In genomic region chr2:156840301-156841027, GRCm38 (mm10) we compare ENCODE assay signal across 9 mouse cellular contexts. TPM values are rescaled to one million over a fixed set of nuclear protein-coding genes. Genes with fewer than 3 reads are reported as not detected.
DNase-seq lines count a peak whose midpoint lies in the region; ATAC-seq and TF ChIP-seq lines count a peak whose summit lies in the region.
"Had no signal": no experiment of that assay in that cellular context is flagged by ENCODE, and none has a peak within 500 bp of the region (broad histone marks: within the 10 kb centered on the region; RNA-seq: fewer than 3 reads in every experiment).

No protein-coding gene starts in this region.

- no peak for TF ChIP-seq POLR2A in brain, embryonic 14.5 days (IDR thresholded peaks at IDR 0.05; ENCODE audit: borderline replicate concordance, extremely low read depth, insufficient read depth, insufficient read length, poor library complexity, severe bottlenecking)
- TF ChIP-seq POLR2A in limb, embryonic 14.5 days (IDR thresholded peaks at IDR 0.05; ENCODE audit: borderline replicate concordance, extremely low read depth, insufficient read depth, insufficient read length), result 0 out of 2 replicates have a peak, but pooled peaks have one; percentile 14

- peak; percentile 16 for ATAC-seq in heart, embryonic 15.5 days (replicated peaks; ENCODE audit: insufficient number of reproducible peaks, insufficient read depth, low FRiP score, low read depth)
- ATAC-seq in limb, embryonic 14.5 days (ENCODE audit: low FRiP score, low read depth), result peak; percentile 24
- ATAC-seq in midbrain, postnatal 0 days (ENCODE audit: low FRiP score), result peak; percentile 25; the same call in 1 of the 2 replicates

- H3K4me1 ChIP-seq in heart, embryonic 15.5 days (replicated peaks), result peaks cover 60% of the 10 kb centered on the region
- peaks cover 37% of the 10 kb centered on the region for H3K4me1 ChIP-seq in limb, embryonic 14.5 days (ENCODE audit: control insufficient read depth, insufficient read depth, low read length)
- H3K4me1 ChIP-seq in midbrain, postnatal 0 days (ENCODE audit: insufficient read depth, low read length), result peaks cover 7% of the 10 kb centered on the region; the same call in 1 of the 2 replicates

- DNase-seq in adrenal gland, adult (ENCODE audit: inconsistent age in 2 of 2, low spot score in 1 of 2), result peak; percentile 30 to 69
- no peak for DNase-seq in adrenal gland, adult 8-10 months
- DNase-seq in 3T3-L1 (ENCODE audit: low read depth, low spot score), result peak; percentile 39
- peak; percentile 75 for DNase-seq in brain, embryonic 14.5 days (ENCODE audit: low read depth)
- DNase-seq in limb, embryonic 14.5 days (ENCODE audit: low spot score), result peak; percentile 54
- DNase-seq in midbrain, postnatal 0 days (ENCODE audit: low spot score), result peak; percentile 15
- DNase-seq in thymus, postnatal 14 days, result peak; percentile 70

- peak overlapping the region; percentile 86 for H3K4me2 ChIP-seq in heart, embryonic 15.5 days
- H3K4me2 ChIP-seq in limb, embryonic 14.5 days (replicated peaks; ENCODE audit: low read depth, low read length, severe bottlenecking), result peak overlapping the region; percentile 82
- peak overlapping the region; percentile 100 for H3K4me2 ChIP-seq in midbrain, postnatal 0 days (ENCODE audit: low read depth, low read length, poor library complexity, severe bottlenecking)

- no peak for TF ChIP-seq CTCF in brain, embryonic 14.5 days (IDR thresholded peaks at IDR 0.05; ENCODE audit: borderline replicate concordance, extremely low read depth, insufficient read depth, insufficient read length)
- TF ChIP-seq CTCF in midbrain, postnatal 0 days (IDR thresholded peaks at IDR 0.05), result no peak

- peak overlapping the region; percentile 95 for H3K27ac ChIP-seq in heart, embryonic 15.5 days
- H3K27ac ChIP-seq in limb, embryonic 14.5 days (replicated peaks; ENCODE audit: low read depth, low read length), result peak overlapping the region; percentile 93
- H3K27ac ChIP-seq in midbrain, postnatal 0 days (ENCODE audit: low read depth, low read length), result peak overlapping the region; percentile 47; the same call in 1 of the 2 replicates

- peaks cover 20% of the 10 kb centered on the region for H3K36me3 ChIP-seq in heart, embryonic 15.5 days
- H3K36me3 ChIP-seq in limb, embryonic 14.5 days (ENCODE audit: control insufficient read depth, insufficient read depth, low read length), result peaks cover 22% of the 10 kb centered on the region
- H3K36me3 ChIP-seq in midbrain, postnatal 0 days (ENCODE audit: insufficient read depth, low read length), result no peaks in the 10 kb centered on the region

- under 1% methylated on average over 66 of the region's 79 CpGs for WGBS in heart, embryonic 15.5 days
- 1% methylated on average over 31 of the region's 79 CpGs for WGBS in limb, embryonic 14.5 days
- WGBS in midbrain, postnatal 0 days, result under 1% methylated on average over 54 of the region's 79 CpGs

- peak overlapping the region; percentile 73 for H3K4me3 ChIP-seq in heart, embryonic 15.5 days
- peak overlapping the region; percentile 83 for H3K4me3 ChIP-seq in limb, embryonic 14.5 days (replicated peaks; ENCODE audit: low read length)
- peak overlapping the region; percentile 57 for H3K4me3 ChIP-seq in midbrain, postnatal 0 days (ENCODE audit: low read depth, low read length)

- H3K9ac ChIP-seq in heart, embryonic 15.5 days, result peak overlapping the region; percentile 95
- H3K9ac ChIP-seq in limb, embryonic 14.5 days (ENCODE audit: low read depth, low read length, severe bottlenecking), result peak overlapping the region; percentile 93
- H3K9ac ChIP-seq in midbrain, postnatal 0 days (replicated peaks; ENCODE audit: low read length, poor library complexity, severe bottlenecking), result peak overlapping the region; percentile 48

- H3K27me3 ChIP-seq in heart, embryonic 15.5 days, result no peaks in the 10 kb centered on the region
- H3K27me3 ChIP-seq in limb, embryonic 14.5 days (ENCODE audit: control insufficient read depth, insufficient read depth, low read length), result no peaks in the 10 kb centered on the region
- H3K27me3 ChIP-seq in midbrain, postnatal 0 days (ENCODE audit: insufficient read depth, low read length), result peaks cover 22% of the 10 kb centered on the region

- no peaks in the 10 kb centered on the region for H3K9me3 ChIP-seq in heart, embryonic 15.5 days (replicated peaks)
- H3K9me3 ChIP-seq in limb, embryonic 14.5 days (ENCODE audit: control insufficient read depth, low read length), result no peaks in the 10 kb centered on the region
- no peaks in the 10 kb centered on the region for H3K9me3 ChIP-seq in midbrain, postnatal 0 days (ENCODE audit: low read length)

RNA-seq across cellular contexts. Expression of gene Tgif2, which starts 0.7 kb away (rescaled TPM):
- total RNA-seq in adrenal gland, adult 8-10 months (2022), result 1 to 10 TPM; 2.4 to 4.0 (median 3.8) TPM
- 32.5 and 43.0 TPM in 2 replicates for polyA plus RNA-seq in brain, embryonic 14.5 days (2012; rRNA removed)
- 23.6 and 34.1 TPM in 2 replicates for polyA plus RNA-seq in heart, embryonic 15.5 days (2015; fragmentation: Nextera tagmentation; extraction: Ambion mirVana)
- 57.2 and 82.2 TPM in 2 replicates for polyA plus RNA-seq in limb, embryonic 14.5 days (2012; rRNA removed)
- polyA plus RNA-seq in limb, embryonic 14.5 days (2014; fragmentation: Nextera tagmentation; extraction: Ambion mirVana), result 64.9 and 71.7 TPM in 2 replicates
- 8.6 and 10.8 TPM in 2 replicates for total RNA-seq in midbrain, postnatal 0 days (2014; rRNA removed)
- polyA plus RNA-seq in midbrain, postnatal 0 days (2015; fragmentation: Nextera tagmentation; extraction: Ambion mirVana), result 6.9 and 8.2 TPM in 2 replicates

RNA-seq across cellular contexts. Expression of gene 4930518I15Rik, which starts 17.3 kb away (rescaled TPM):
- total RNA-seq in adrenal gland, adult 8-10 months (2022), result 1 to 10 TPM; 2.6 to 6.2 (median 4.0) TPM
- polyA plus RNA-seq in brain, embryonic 14.5 days (2012; rRNA removed), result 3.3 and 4.6 TPM in 2 replicates
- 4.8 and 5.7 TPM in 2 replicates for polyA plus RNA-seq in heart, embryonic 15.5 days (2015; fragmentation: Nextera tagmentation; extraction: Ambion mirVana)
- polyA plus RNA-seq in limb, embryonic 14.5 days (2012; rRNA removed), result 2.6 and 3.2 TPM in 2 replicates
- 5.2 and 7.0 TPM in 2 replicates for polyA plus RNA-seq in limb, embryonic 14.5 days (2014; fragmentation: Nextera tagmentation; extraction: Ambion mirVana)
- 0.94 and 0.99 TPM in 2 replicates for total RNA-seq in midbrain, postnatal 0 days (2014; rRNA removed)
- polyA plus RNA-seq in midbrain, postnatal 0 days (2015; fragmentation: Nextera tagmentation; extraction: Ambion mirVana), result 2.8 and 2.9 TPM in 2 replicates

RNA-seq across cellular contexts. Expression of gene Rab5if, which starts 22.5 kb away (rescaled TPM):
- total RNA-seq in adrenal gland, adult 8-10 months (2022), result 100 to 1,000 TPM; 134 to 305 (median 233) TPM
- 118 and 143 TPM in 2 replicates for polyA plus RNA-seq in brain, embryonic 14.5 days (2012; rRNA removed)
- polyA plus RNA-seq in heart, embryonic 15.5 days (2015; fragmentation: Nextera tagmentation; extraction: Ambion mirVana), result 152 and 164 TPM in 2 replicates
- 106 and 120 TPM in 2 replicates for polyA plus RNA-seq in limb, embryonic 14.5 days (2012; rRNA removed)
- 167 and 171 TPM in 2 replicates for polyA plus RNA-seq in limb, embryonic 14.5 days (2014; fragmentation: Nextera tagmentation; extraction: Ambion mirVana)
- 115 and 137 TPM in 2 replicates for total RNA-seq in midbrain, postnatal 0 days (2014; rRNA removed)
- 149 and 155 TPM in 2 replicates for polyA plus RNA-seq in midbrain, postnatal 0 days (2015; fragmentation: Nextera tagmentation; extraction: Ambion mirVana)

RNA-seq across cellular contexts. Expression of gene Sla2, which starts 46.5 kb away (rescaled TPM):
- under 1 TPM in 1 of 4 experiments, not detected in 3; 0.14 TPM for total RNA-seq in adrenal gland, adult 8-10 months (2022)
- 0.03 and 0.06 TPM in 2 replicates for polyA plus RNA-seq in brain, embryonic 14.5 days (2012; rRNA removed)
- polyA plus RNA-seq in heart, embryonic 15.5 days (2015; fragmentation: Nextera tagmentation; extraction: Ambion mirVana), result 0.58 and 4.4 TPM in 2 replicates
- polyA plus RNA-seq in limb, embryonic 14.5 days (2012; rRNA removed), result 0.15 and 0.27 TPM in 2 replicates
- 0.23 and 0.26 TPM in 2 replicates for polyA plus RNA-seq in limb, embryonic 14.5 days (2014; fragmentation: Nextera tagmentation; extraction: Ambion mirVana)
- not detected in 2 replicates for total RNA-seq in midbrain, postnatal 0 days (2014; rRNA removed)
- polyA plus RNA-seq in midbrain, postnatal 0 days (2015; fragmentation: Nextera tagmentation; extraction: Ambion mirVana), result 0.07 TPM in 1 of 2 replicates, not detected in the other
- total RNA-seq: left cerebral cortex, postnatal 10 days had no signal
